Mouse (Mus musculus): ENCODE data around the gene Atoh7. TPM values are rescaled to one million over a fixed set of nuclear protein-coding genes. Genes with fewer than 3 reads are reported as not detected.

Gene Atoh7
- total RNA-seq, 2 experiments from 2014 or later, result not detected

- DNase-seq, result peak; percentile 64
Measured at GRCm38 (mm10) chr10:63099941-63100562, 601 bp downstream of the Atoh7 start.

GRCm38 (mm10) chr10:63100657-63101056 is 1.2 kb downstream of the Atoh7 start:
- no peak for DNase-seq

GRCm38 (mm10) chr10:63113027-63113604 is 13.7 kb downstream of the Atoh7 start:
- DNase-seq, result no peak

- DNase-seq, result no peak
Measured at GRCm38 (mm10) chr10:63113716-63114360, 14.4 kb downstream of the Atoh7 start.

- no peak for DNase-seq
Measured at GRCm38 (mm10) chr10:63115881-63116280, 16.4 kb downstream of the Atoh7 start.

GRCm38 (mm10) chr10:63116376-63116775 is 16.9 kb downstream of the Atoh7 start:
- no peak for DNase-seq

GRCm38 (mm10) chr10:63117583-63117982 is 18.1 kb downstream of the Atoh7 start:
- no peak for DNase-seq

- DNase-seq, result no peak
Measured at GRCm38 (mm10) chr10:63119916-63120315, 20.5 kb downstream of the Atoh7 start.

- DNase-seq, result no peak
Measured at GRCm38 (mm10) chr10:63121961-63122360, 22.5 kb downstream of the Atoh7 start.

- DNase-seq, result peak; percentile 64
Measured at GRCm38 (mm10) chr10:63122516-63122915, 23.1 kb downstream of the Atoh7 start.

GRCm38 (mm10) chr10:63123141-63123540 is 23.7 kb downstream of the Atoh7 start:
- no peak for DNase-seq

GRCm38 (mm10) chr10:63124016-63124415 is 24.6 kb downstream of the Atoh7 start:
- no peak for DNase-seq

- DNase-seq, result no peak
Measured at GRCm38 (mm10) chr10:63125343-63125742, 25.9 kb downstream of the Atoh7 start.

- no peak for DNase-seq
Measured at GRCm38 (mm10) chr10:63126116-63126515, 26.7 kb downstream of the Atoh7 start.

- DNase-seq, result no peak
Measured at GRCm38 (mm10) chr10:63127156-63127555, 27.7 kb downstream of the Atoh7 start.

GRCm38 (mm10) chr10:63128256-63128655 is 28.8 kb downstream of the Atoh7 start:
- DNase-seq, result peak; percentile 52

- DNase-seq, result no peak
Measured at GRCm38 (mm10) chr10:63130500-63130899, 31.0 kb downstream of the Atoh7 start.

- no peak for DNase-seq
Measured at GRCm38 (mm10) chr10:63132356-63132755, 32.9 kb downstream of the Atoh7 start.

- DNase-seq, result no peak
Measured at GRCm38 (mm10) chr10:63133326-63133725, 33.9 kb downstream of the Atoh7 start.

- no peak for DNase-seq
Measured at GRCm38 (mm10) chr10:63135680-63136079, 36.2 kb downstream of the Atoh7 start.

GRCm38 (mm10) chr10:63136436-63136835 is 37.0 kb downstream of the Atoh7 start:
- DNase-seq, result no peak

- DNase-seq, result no peak
Measured at GRCm38 (mm10) chr10:63142660-63143059, 43.2 kb downstream of the Atoh7 start.

Data from adrenal gland, postnatal 10 days (tissue).